Mouse (Mus musculus) heart, postnatal 4 days (tissue): ENCODE results near the gene D5Ertd579e. TPM values are rescaled to one million over a fixed set of nuclear protein-coding genes. Genes with fewer than 3 reads are reported as not detected.
"Not testable (repeated sequence)": the region's sequence is repeated elsewhere in the genome, so short reads cannot be mapped to it uniquely, and the experiment has no call there.

Source experiments
- DNase-seq: peaks from one replicate; pipeline ENCODE4 v3.0.0; 2021
- total RNA-seq, 2 experiments: library from RNA; stranded (reverse); gene quantifications; 2 replicates each; pipeline ENCODE4 v1.2.3; 2021

Gene D5Ertd579e
- total RNA-seq, 2 experiments from 2014 or later = 101 to 105 TPM

- DNase-seq = no peak
Observed at GRCm38 (mm10) chr5:36679918-36680598, 15.8 kb downstream of the D5Ertd579e start.

- no peak for DNase-seq
Observed at GRCm38 (mm10) chr5:36678799-36679198, 17.0 kb downstream of the D5Ertd579e start.

DNA sequence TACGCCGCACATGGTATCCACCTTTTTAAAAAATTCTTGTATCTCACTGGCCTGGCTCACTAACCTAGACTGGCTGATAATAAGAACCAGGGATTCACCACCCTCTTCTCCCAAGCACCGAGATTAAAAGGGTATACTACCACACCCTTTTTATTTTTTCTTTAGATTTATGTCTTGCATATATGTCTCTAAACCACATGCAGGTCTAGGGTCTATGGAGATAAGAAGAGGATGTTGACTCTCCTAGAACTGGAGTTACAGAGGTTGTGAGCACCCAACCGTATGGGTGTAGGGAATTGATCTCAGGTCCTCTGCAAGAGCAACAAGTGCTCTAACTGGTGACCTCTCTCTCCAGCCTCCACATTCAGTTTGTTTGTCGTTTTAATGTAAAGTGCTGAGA is 17.9 kb downstream of the D5Ertd579e start:
- no peak for DNase-seq

GRCm38 (mm10) chr5:36675466-36675865 is 20.4 kb downstream of the D5Ertd579e start:
- no peak for DNase-seq

- no peak for DNase-seq
Observed at GRCm38 (mm10) chr5:36674658-36675433, 21.0 kb downstream of the D5Ertd579e start.

DNA sequence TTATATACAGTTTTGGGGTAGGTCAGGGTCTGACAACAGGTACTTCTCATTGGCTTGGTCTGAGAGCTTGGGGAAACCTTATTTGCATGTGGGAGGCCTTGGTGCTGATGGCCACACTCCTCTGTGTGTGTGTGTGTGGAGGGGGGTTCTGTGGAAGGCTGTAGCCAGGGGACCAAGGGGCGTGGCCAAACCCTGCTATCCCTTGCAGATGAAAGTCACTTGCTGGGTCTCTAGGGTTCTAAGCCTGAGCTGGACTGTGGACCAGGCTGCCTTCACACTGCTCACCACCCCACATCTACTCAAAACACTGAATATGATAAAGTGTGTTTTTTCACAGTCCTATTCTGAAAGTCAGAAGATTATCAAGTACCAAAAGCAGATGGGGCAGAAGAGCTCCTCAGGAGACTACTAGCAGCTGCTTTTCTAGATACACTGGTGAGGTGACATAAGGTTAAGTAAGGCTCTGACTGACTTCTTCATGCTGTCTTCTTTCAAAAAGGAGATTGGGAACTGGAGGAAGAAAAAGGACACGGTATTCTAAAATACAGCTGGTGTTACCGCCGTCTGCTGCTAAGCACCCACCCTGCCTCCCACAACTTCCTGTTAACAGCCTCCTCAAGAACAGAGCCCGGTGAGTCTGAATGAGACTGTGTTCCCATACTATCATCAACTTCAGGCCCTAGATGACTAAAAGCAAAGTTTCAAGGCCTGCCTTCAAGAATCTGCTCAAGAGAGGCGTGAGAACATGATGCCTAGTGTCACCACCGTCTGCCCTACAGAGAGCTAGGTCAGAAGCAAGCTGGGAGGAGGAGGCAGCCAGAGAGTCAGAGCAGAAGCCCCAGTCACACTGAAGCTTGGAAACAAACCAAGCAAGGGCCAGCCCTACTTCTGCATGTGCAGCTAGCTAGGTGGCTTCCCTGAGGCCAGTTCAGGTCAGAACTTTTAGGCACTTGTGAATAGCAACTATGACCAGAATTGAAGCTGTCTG is 26.5 kb downstream of the D5Ertd579e start:
- DNase-seq = no peak

GRCm38 (mm10) chr5:36668572-36668971 is 27.3 kb downstream of the D5Ertd579e start:
- DNase-seq = no peak

GRCm38 (mm10) chr5:36667986-36668385 is 27.8 kb downstream of the D5Ertd579e start:
- not testable (repeated sequence) for DNase-seq

DNA sequence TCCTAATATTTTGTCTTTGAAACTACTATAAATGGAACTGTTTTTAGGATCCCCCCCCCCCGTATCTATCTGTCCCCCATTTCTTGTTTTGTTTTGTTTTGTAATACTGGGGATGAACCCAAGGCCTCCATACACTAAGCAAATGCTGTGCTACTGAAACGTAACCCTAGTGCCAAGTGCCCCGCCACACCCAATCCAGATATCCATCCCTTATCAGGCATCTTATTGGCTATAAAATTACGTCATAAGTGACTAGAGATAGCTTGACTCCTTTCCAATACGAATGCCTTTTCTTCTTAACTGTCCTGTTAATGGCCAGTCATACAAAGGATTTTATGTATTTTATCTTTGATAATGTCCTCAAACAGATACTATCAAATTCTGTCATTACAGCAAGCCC is 28.7 kb downstream of the D5Ertd579e start:
- no peak for DNase-seq

- DNase-seq = not testable (repeated sequence)
Observed at GRCm38 (mm10) chr5:36666699-36667098, 29.1 kb downstream of the D5Ertd579e start.

GRCm38 (mm10) chr5:36663329-36663728 is 32.5 kb downstream of the D5Ertd579e start:
- no peak for DNase-seq

GRCm38 (mm10) chr5:36660977-36661760 is 34.7 kb downstream of the D5Ertd579e start:
- DNase-seq = not testable (repeated sequence)

DNA sequence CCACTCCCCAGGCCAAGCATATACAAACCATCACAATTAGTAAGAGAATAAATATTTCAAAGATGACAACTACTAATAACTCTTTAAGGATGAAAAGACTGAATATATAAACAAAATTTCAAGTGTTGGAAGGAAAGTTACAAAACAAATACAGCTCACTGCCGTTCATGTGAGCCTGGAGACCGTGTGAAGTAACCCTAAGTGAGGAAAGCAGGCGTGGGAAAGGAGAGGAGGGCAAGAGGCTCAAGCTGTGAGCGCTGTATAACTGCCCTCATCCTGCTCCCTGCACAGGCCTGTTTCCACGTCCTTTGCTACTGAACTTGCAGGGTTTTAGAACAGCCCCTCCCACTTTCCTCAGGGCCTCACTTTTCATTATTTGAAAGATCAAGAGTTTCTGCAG is 70.2 kb downstream of the D5Ertd579e start:
- DNase-seq = no peak

- no peak for DNase-seq
Observed at GRCm38 (mm10) chr5:36623670-36624069, 72.2 kb downstream of the D5Ertd579e start.

DNA sequence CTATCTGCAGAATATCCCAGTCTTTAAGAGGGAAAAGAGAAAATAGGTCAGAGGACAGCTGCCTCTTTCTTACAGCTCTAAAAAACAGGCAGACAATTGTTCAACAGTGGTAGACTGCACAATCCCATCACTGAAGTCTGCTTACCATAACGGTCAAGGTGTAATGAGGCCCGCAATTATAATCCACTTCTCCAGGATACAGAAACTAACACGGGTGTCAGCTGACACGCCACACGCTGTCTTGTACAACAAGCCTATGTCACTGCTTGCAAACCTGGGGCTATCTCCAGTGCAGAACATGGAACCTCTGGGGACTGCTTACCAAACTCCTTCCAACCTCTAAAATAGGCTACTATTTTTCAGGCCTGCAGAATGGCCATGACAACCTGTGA is 74.8 kb downstream of the D5Ertd579e start:
- no peak for DNase-seq

- DNase-seq = peak; percentile 17
Observed at GRCm38 (mm10) chr5:36620409-36621057, 75.3 kb downstream of the D5Ertd579e start.

DNA sequence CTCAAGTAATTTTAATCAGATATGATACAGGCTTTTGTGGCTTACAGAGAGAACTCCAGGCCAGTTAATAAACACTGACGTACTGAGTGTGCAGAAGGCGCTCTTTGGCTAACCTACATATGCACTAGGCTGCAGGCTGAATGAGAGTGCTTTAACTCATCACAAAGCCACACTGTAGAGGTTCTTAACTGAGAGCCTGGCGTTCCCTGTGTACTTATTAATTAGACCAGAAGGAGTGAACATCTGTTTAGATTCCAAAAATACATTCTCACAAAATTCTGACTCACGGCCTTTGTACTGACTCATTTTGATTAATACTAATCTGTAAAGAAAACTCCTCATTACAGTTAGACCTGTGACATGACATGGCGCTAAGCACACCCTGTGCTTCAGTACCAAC is 76.9 kb downstream of the D5Ertd579e start:
- DNase-seq = no peak

DNA sequence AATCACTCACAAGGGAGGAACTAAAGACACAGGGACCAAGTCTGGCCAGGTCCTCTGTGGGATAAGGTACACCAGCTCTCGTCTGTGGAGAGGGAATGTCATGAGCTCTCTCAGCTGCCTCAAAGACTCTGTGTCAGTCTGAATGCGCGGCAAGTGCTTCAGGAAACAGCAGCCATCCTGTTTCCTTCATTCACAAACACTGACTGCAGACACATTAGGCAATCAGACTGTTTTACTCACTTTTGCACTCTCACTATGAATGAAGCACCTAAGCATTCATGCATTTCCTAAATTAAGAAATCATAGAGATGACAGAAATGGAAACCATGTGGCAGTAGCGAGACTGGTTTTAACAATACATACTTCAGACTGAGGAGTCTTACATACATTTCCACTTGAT is 77.5 kb downstream of the D5Ertd579e start:
- no peak for DNase-seq

- DNase-seq = no peak
Observed at GRCm38 (mm10) chr5:36614124-36614523, 81.7 kb downstream of the D5Ertd579e start.

GRCm38 (mm10) chr5:36608939-36609499 is 86.8 kb downstream of the D5Ertd579e start:
- no peak for DNase-seq

DNA sequence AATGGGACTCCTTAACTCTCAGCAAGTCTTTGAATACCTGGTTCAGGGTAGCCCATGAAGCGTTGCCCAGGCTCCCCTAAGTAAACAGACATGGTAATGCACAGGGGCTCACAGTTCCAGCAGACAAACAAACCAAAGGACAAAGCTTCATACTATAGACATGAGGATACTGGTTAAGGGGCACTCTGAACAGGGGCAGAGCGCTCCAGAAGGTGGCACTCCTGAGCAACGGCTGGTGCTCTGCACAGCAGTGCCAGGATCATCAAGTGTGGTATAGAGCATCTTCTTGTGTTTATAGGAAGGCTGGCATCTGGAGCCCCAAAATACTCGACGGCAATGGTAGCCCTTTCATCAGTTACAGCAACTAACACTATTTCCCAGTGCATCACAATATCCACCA is 92.8 kb downstream of the D5Ertd579e start:
- peak; percentile 59 for DNase-seq
